Mouse (Mus musculus) MEL (cell line): ENCODE data around the gene Mitf. TPM values are rescaled to one million over a fixed set of nuclear protein-coding genes. Genes with fewer than 3 reads are reported as not detected.

Experiments used
- DNase-seq: peaks from one replicate; pipeline ENCODE4 v3.0.0; 2011; ENCODE audit warnings: low read depth, low spot score
- H3K27ac ChIP-seq: 2 replicates; pipeline ENCODE4 v1.5.1; 2012; ENCODE audit warnings: low read depth, mild to moderate bottlenecking, control low read depth, low read length, moderate library complexity; ENCODE audit not compliant: control insufficient read depth
- H3K27me3 ChIP-seq, 2 experiments: fragments of 150-350 bp in 1 of 2; sonication (generic) in 1 of 2; 2 replicates each; pipeline ENCODE4 v1.6.1; 2012; ENCODE audit warnings: low read length in 2 of 2, mild to moderate bottlenecking in 2 of 2, improper control_type of control experiment in 1 of 2, moderate library complexity in 1 of 2; ENCODE audit not compliant: insufficient read depth in 2 of 2, control insufficient read depth in 1 of 2
- H3K36me3 ChIP-seq, 2 experiments: 2 replicates each; pipeline ENCODE4 v1.6.1; 2012 to 2014; ENCODE audit warnings: low read length in 2 of 2, improper control_type of control experiment in 1 of 2, inconsistent platforms in 1 of 2, mild to moderate bottlenecking in 1 of 2; ENCODE audit not compliant: insufficient read depth in 2 of 2, control insufficient read depth in 1 of 2
- H3K4me1 ChIP-seq, 2 experiments: fragments of 150-350 bp in 1 of 2; sonication (generic) in 1 of 2; 2 replicates each; pipeline ENCODE4 v1.6.1; 2012; ENCODE audit warnings: low read length in 2 of 2, improper control_type of control experiment in 1 of 2, mild to moderate bottlenecking in 1 of 2; ENCODE audit not compliant: insufficient read depth in 2 of 2, control insufficient read depth in 1 of 2
- H3K4me3 ChIP-seq, 2 experiments: fragments of 150-350 bp in 1 of 2; sonication (generic) in 1 of 2; 2 replicates each; pipeline ENCODE4 v1.5.1; 2012; ENCODE audit warnings: low read depth in 2 of 2, low read length in 2 of 2, mild to moderate bottlenecking in 2 of 2, moderate library complexity in 2 of 2, control low read depth in 1 of 2, improper control_type of control experiment in 1 of 2; ENCODE audit not compliant: control insufficient read depth in 1 of 2, insufficient read depth in 1 of 2
- H3K79me2 ChIP-seq: 2 replicates; pipeline ENCODE4 v1.6.1; 2012; ENCODE audit warnings: mild to moderate bottlenecking, low read length, moderate library complexity; ENCODE audit not compliant: control insufficient read depth, poor library complexity, insufficient read depth
- H3K9ac ChIP-seq: 2 replicates; pipeline ENCODE4 v1.6.1; 2012; ENCODE audit warnings: low read depth, mild to moderate bottlenecking, control low read depth, low read length, moderate library complexity; ENCODE audit not compliant: control insufficient read depth, poor library complexity, severe bottlenecking
- H3K9me3 ChIP-seq: fragments of 150-350 bp; sonication (generic); replicated peaks from 2 replicates; pipeline ENCODE4 v1.6.1; 2012; ENCODE audit warnings: mild to moderate bottlenecking, low read length, improper control_type of control experiment, moderate library complexity; ENCODE audit not compliant: insufficient read depth
- BHLHE40 ChIP-seq: IDR thresholded peaks from 2 replicates; pipeline ENCODE4 v1.6.1; 2012; ENCODE audit warnings: low read depth, mild to moderate bottlenecking, inconsistent platforms, low read length, improper control_type of control experiment, borderline replicate concordance
- CTCF ChIP-seq, 3 experiments: IDR thresholded peaks in 2 of 3; conservative IDR thresholded peaks in 1 of 3; 2 replicates each; pipeline ENCODE4 v1.5.1; 2011 to 2012; ENCODE audit warnings: low read length in 3 of 3, low read depth in 2 of 3, mild to moderate bottlenecking in 2 of 3, improper control_type of control experiment in 1 of 3, inconsistent platforms in 1 of 3, mixed read lengths in 1 of 3, moderate library complexity in 1 of 3; ENCODE audit not compliant: control insufficient read depth in 1 of 3, insufficient read depth in 1 of 3, poor library complexity in 1 of 3, severe bottlenecking in 1 of 3
- E2F4 ChIP-seq: IDR thresholded peaks from 2 replicates; pipeline ENCODE4 v1.6.1; 2011; ENCODE audit warnings: low read depth, low read length, improper control_type of control experiment, borderline replicate concordance
- ELF1 ChIP-seq: IDR thresholded peaks from 2 replicates; pipeline ENCODE4 v1.6.1; 2014; ENCODE audit warnings: low read depth, mild to moderate bottlenecking, inconsistent platforms, low read length, improper control_type of control experiment, moderate library complexity
- EP300 ChIP-seq, 2 experiments: IDR thresholded peaks; 2 replicates each; pipeline ENCODE4 v1.6.1; 2011; ENCODE audit warnings: improper control_type of control experiment in 2 of 2, low read length in 2 of 2, low read depth in 1 of 2, mild to moderate bottlenecking in 1 of 2
- ETS1 ChIP-seq: IDR thresholded peaks from 2 replicates; pipeline ENCODE4 v1.6.1; 2012; ENCODE audit warnings: low read depth, mild to moderate bottlenecking, inconsistent platforms, low read length, improper control_type of control experiment, moderate library complexity
- GABPA ChIP-seq: IDR thresholded peaks from 2 replicates; pipeline ENCODE4 v1.6.1; 2012; ENCODE audit warnings: low read depth, mild to moderate bottlenecking, inconsistent platforms, low read length, improper control_type of control experiment, moderate library complexity
- GATA1 ChIP-seq: IDR thresholded peaks from 2 replicates; pipeline ENCODE4 v1.6.1; 2011; ENCODE audit warnings: low read depth, low read length, improper control_type of control experiment
- HCFC1 ChIP-seq: IDR thresholded peaks from 2 replicates; pipeline ENCODE4 v1.6.1; 2012; ENCODE audit warnings: low read depth, mild to moderate bottlenecking, inconsistent platforms, low read length, improper control_type of control experiment, moderate library complexity
- MXI1 ChIP-seq: IDR thresholded peaks from 2 replicates; pipeline ENCODE4 v1.6.1; 2011; ENCODE audit warnings: mild to moderate bottlenecking, low read depth, low read length, improper control_type of control experiment
- MYB ChIP-seq: IDR thresholded peaks from 2 replicates; pipeline ENCODE4 v1.6.1; 2011; ENCODE audit warnings: mild to moderate bottlenecking, low read depth, low read length, improper control_type of control experiment
- NRF1 ChIP-seq: IDR thresholded peaks from 2 replicates; pipeline ENCODE4 v1.6.1; 2014; ENCODE audit warnings: low read depth, mild to moderate bottlenecking, inconsistent platforms, low read length, improper control_type of control experiment, moderate library complexity; ENCODE audit not compliant: poor library complexity, insufficient read depth, severe bottlenecking
- RAD21 ChIP-seq: IDR thresholded peaks from 2 replicates; pipeline ENCODE4 v1.6.1; 2011; ENCODE audit warnings: mild to moderate bottlenecking, low read depth, low read length, improper control_type of control experiment
- SIN3A ChIP-seq: IDR thresholded peaks from 2 replicates; pipeline ENCODE4 v1.6.1; 2012; ENCODE audit warnings: low read length, improper control_type of control experiment, inconsistent platforms
- TAL1 ChIP-seq: IDR thresholded peaks from 2 replicates; pipeline ENCODE4 v1.6.1; 2012; ENCODE audit warnings: mild to moderate bottlenecking, inconsistent platforms, low read length, moderate library complexity, mixed read lengths
- TCF12 ChIP-seq: IDR thresholded peaks from 2 replicates; pipeline ENCODE4 v1.6.1; 2014; ENCODE audit warnings: low read depth, mild to moderate bottlenecking, inconsistent platforms, low read length, improper control_type of control experiment, moderate library complexity
- UBTF ChIP-seq: IDR thresholded peaks from 2 replicates; pipeline ENCODE4 v1.6.1; 2012; ENCODE audit warnings: low read depth, mild to moderate bottlenecking, inconsistent platforms, low read length, improper control_type of control experiment, moderate library complexity, borderline replicate concordance; ENCODE audit not compliant: insufficient read depth
- USF1 ChIP-seq: IDR thresholded peaks from 2 replicates; pipeline ENCODE4 v1.6.1; 2014; ENCODE audit warnings: low read depth, mild to moderate bottlenecking, inconsistent platforms, low read length, improper control_type of control experiment, moderate library complexity
- ZKSCAN1 ChIP-seq: IDR thresholded peaks from 2 replicates; pipeline ENCODE4 v1.6.1; 2012; ENCODE audit warnings: low read depth, mild to moderate bottlenecking, inconsistent platforms, low read length, improper control_type of control experiment, moderate library complexity
- ZMIZ1 ChIP-seq: IDR thresholded peaks from 2 replicates; pipeline ENCODE4 v1.6.1; 2012; ENCODE audit warnings: low read depth, mild to moderate bottlenecking, inconsistent platforms, low read length, improper control_type of control experiment, moderate library complexity
- ZNF384 ChIP-seq: IDR thresholded peaks from 2 replicates; pipeline ENCODE4 v1.6.1; 2012; ENCODE audit warnings: low read depth, mild to moderate bottlenecking, inconsistent platforms, low read length, improper control_type of control experiment
- polyA plus RNA-seq, 2 experiments: library from polyadenylated mRNA; stranded (reverse) in 1 of 2; unstranded in 1 of 2; fragments of >175 nt in 1 of 2; fragments of >200 nt in 1 of 2; gene quantifications; 2 replicates each; pipeline versions ENCODE4 v1.2.1 to v1.2.4; 2012; ENCODE audit warnings: low replicate concordance in 2 of 2, low read depth in 1 of 2; ENCODE audit not compliant: insufficient read length in 2 of 2, insufficient read depth in 1 of 2, missing spikeins in 1 of 2
- total RNA-seq: library from RNA; depleted of rRNA; stranded (reverse); fragments of 300-350 nt; gene quantifications from 2 replicates; pipeline ENCODE4 v1.2.3, GENCODE M21; 2012

The Mitf gene
- total and polyA plus RNA-seq, 3 experiments = 1.8 to 2.1 TPM; not detected in 1

- TF ChIP-seq ETS1 (peak; percentile 37; the same call in 1 of the 2 replicates), TAL1 (peak; percentile 14; the same call in 1 of the 2 replicates)
Measured at GRCm38 (mm10) chr6:97897191-97897590, 90.3 kb downstream of the Mitf start (continued).

GRCm38 (mm10) chr6:97898085-97898484, 91.2 kb downstream of the Mitf start:
- Histone ChIP-seq H3K27me3 (no peaks in the 10 kb centered on the region), H3K4me3 (peak overlapping the region; percentile 33 to 39)
- TF ChIP-seq TAL1 (no peak), ZMIZ1 (no peak), CTCF (IDR thresholded peaks at IDR 0.05 in 2 of 3, conservative IDR thresholded peaks at IDR 0.05 in 1 of 3; ENCODE audit: control insufficient read depth in 1 of 3, insufficient read depth in 1 of 3, low read depth in 2 of 3, low read length in 3 of 3, poor library complexity in 1 of 3, severe bottlenecking in 1 of 3) (no peak), ETS1 (peak; percentile 37; the same call in 1 of the 2 replicates), USF1 (peak; percentile 39; the same call in 1 of the 2 replicates), MYB (no peak), E2F4 (no peak), EP300 (IDR thresholded peaks at IDR 0.05; ENCODE audit: low read depth in 1 of 2, low read length in 2 of 2) (peak; percentile 62 to 65; a peak in 3 of 4 replicates), ZKSCAN1 (no peak), GATA1 (peak; percentile 67), GABPA (no peak), UBTF (no peak), NRF1 (no peak), HCFC1 (no peak), MXI1 (no peak), ZNF384 (peak; percentile 92), ELF1 (no peak), TCF12 (no peak), SIN3A (no peak), BHLHE40 (no peak), RAD21 (no peak)
- TF ChIP-seq, all 39 proteins: peak for 5
- H3K36me3 ChIP-seq = peaks cover 0 to 29% of the 10 kb centered on the region in 2 experiments; a peak in 2 of 4 replicates
- no peaks in the 10 kb centered on the region for H3K79me2 ChIP-seq
- peak overlapping the region; percentile 70 for H3K27ac ChIP-seq
- no peaks in the 10 kb centered on the region for H3K9me3 ChIP-seq
- peak overlapping the region; percentile 30; the same call in 1 of the 2 replicates for H3K9ac ChIP-seq
- H3K4me1 ChIP-seq = peaks cover 3 to 25% of the 10 kb centered on the region in 2 experiments
- peak; percentile 38 for DNase-seq
